Mouse (Mus musculus) bone marrow, adult 2 months (tissue): ENCODE results near the gene BC035947.

ENCODE experiments used
- CTCF ChIP-seq: fragments of 200-500 bp; IDR thresholded peaks from 2 replicates; pipeline ENCODE4 v1.5.1; 2011; ENCODE audit warnings: low read length, control low read depth; ENCODE audit not compliant: control insufficient read depth, insufficient read depth
- POLR2A ChIP-seq: fragments of 200-500 bp; IDR thresholded peaks from 2 replicates; pipeline ENCODE4 v1.6.1; 2011; ENCODE audit warnings: low read depth, mild to moderate bottlenecking, control low read depth, low read length, borderline replicate concordance; ENCODE audit not compliant: control insufficient read depth

- TF ChIP-seq POLR2A: no peak
- no peak for TF ChIP-seq CTCF
These were observed 6.9 kb upstream of the BC035947 start for GRCm38 (mm10) chr1:78518907-78519306.
